Mouse (Mus musculus): ENCODE measurements at regions not wholly inside any gene's neighbourhood (a gene's known extent, or its start where the extent isn't known, plus 50 kb on each side); places are given as distances from the start of the nearest gene placed in this dataset.

- DNase-seq (ENCODE audit: low read depth, low spot score): no peak
- Histone ChIP-seq H3K27ac (ENCODE audit: insufficient read depth, low read depth, low read length, poor library complexity, severe bottlenecking) (no peak overlapping the region), H3K36me3 (ENCODE audit: control insufficient read depth, insufficient read depth, low read length, poor library complexity, severe bottlenecking) (no peaks in the 10 kb centered on the region), H3K4me1 (ENCODE audit: control insufficient read depth in 2 of 2, insufficient read depth in 2 of 2, low read length in 2 of 2, poor library complexity in 1 of 2) (no peaks in the 10 kb centered on the region), H3K9ac (ENCODE audit: insufficient read depth, low read depth, low read length, poor library complexity, severe bottlenecking) (no peak overlapping the region), H3K4me3 (ENCODE audit: insufficient read depth in 1 of 2, low read depth in 1 of 2, low read length in 2 of 2, poor library complexity in 1 of 2, severe bottlenecking in 1 of 2) (no peak overlapping the region), H3K9me3 (ENCODE audit: control insufficient read depth, insufficient read depth, low read depth, low read length) (no peaks in the 10 kb centered on the region)
- in situ Hi-C loops (cut with MboI; ENCODE audit: low sequenced_read_pairs in 2 of 2, unreplicated experiment in 2 of 2): no loop called here
- TF ChIP-seq ZNF384 (IDR thresholded peaks at IDR 0.05; ENCODE audit: low read depth, low read length) (no peak), MAFK (IDR thresholded peaks at IDR 0.05; ENCODE audit: insufficient read depth, low read depth, low read length) (no peak), CHD2 (IDR thresholded peaks at IDR 0.05; ENCODE audit: low read depth, low read length) (no peak), HCFC1 (IDR thresholded peaks at IDR 0.05; ENCODE audit: borderline replicate concordance, insufficient read depth, low read length) (no peak), ZC3H11A (IDR thresholded peaks at IDR 0.05; ENCODE audit: borderline replicate concordance, low read depth, low read length) (no peak)
Observed at GRCm38 (mm10) chr10:119039732-119040131, 169.7 kb upstream of the Dyrk2 start.

DNA sequence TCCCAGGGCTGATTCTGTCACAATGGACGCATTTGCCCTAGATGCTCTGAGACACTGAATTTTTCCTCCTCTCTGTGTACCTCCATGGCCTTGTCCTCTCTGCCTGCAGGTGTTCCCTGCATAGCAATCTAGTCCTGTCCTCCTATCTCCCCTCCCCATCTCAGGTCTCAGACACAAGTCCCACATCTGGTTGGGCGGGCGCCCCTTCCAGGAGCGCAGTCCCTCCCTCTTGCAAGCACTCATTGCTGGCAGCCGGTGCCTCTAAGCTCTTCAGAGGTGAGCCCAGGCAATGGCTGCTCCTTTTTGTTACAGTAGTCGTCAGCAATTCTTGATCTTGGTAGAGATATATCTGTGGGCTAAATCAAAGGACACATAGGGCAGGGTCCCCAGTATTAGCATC is 169.0 kb upstream of the Dyrk2 start:
- Histone ChIP-seq H3K36me3 (ENCODE audit: control insufficient read depth, insufficient read depth, low read length, poor library complexity, severe bottlenecking) (no peaks in the 10 kb centered on the region), H3K9me3 (ENCODE audit: control insufficient read depth, insufficient read depth, low read depth, low read length) (no peaks in the 10 kb centered on the region), H3K4me3 (ENCODE audit: insufficient read depth in 1 of 2, low read depth in 1 of 2, low read length in 2 of 2, poor library complexity in 1 of 2, severe bottlenecking in 1 of 2) (no peak overlapping the region), H3K4me1 (ENCODE audit: control insufficient read depth in 2 of 2, insufficient read depth in 2 of 2, low read length in 2 of 2, poor library complexity in 1 of 2) (no peaks in the 10 kb centered on the region), H3K27ac (ENCODE audit: insufficient read depth, low read depth, low read length, poor library complexity, severe bottlenecking) (no peak overlapping the region), H3K9ac (ENCODE audit: insufficient read depth, low read depth, low read length, poor library complexity, severe bottlenecking) (no peak overlapping the region)
- in situ Hi-C loops (cut with MboI; ENCODE audit: low sequenced_read_pairs in 2 of 2, unreplicated experiment in 2 of 2): no loop called here
- TF ChIP-seq MAFK (IDR thresholded peaks at IDR 0.05; ENCODE audit: insufficient read depth, low read depth, low read length) (no peak), HCFC1 (IDR thresholded peaks at IDR 0.05; ENCODE audit: borderline replicate concordance, insufficient read depth, low read length) (no peak), CHD2 (IDR thresholded peaks at IDR 0.05; ENCODE audit: low read depth, low read length) (no peak), ZNF384 (IDR thresholded peaks at IDR 0.05; ENCODE audit: low read depth, low read length) (no peak)
- DNase-seq (ENCODE audit: low read depth, low spot score): no peak

DNA sequence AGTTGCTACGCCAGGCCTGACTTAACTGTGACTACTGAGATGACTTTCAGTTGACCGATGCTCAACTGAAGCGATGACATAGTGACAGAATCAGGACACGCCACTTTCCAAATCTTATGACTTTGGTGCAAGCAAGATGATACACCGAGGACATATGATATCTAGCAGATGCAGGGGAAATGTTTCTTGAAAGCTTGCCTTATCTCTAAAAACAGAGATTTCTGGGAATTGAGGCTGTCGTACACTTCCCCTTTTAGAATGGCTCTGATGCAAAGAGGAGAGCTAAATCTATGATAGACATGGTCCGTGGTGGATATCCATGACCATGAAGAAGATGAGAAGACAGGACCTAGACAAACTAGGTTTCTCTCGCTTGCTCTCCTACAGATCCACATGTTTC is 167.8 kb upstream of the Dyrk2 start:
- no peak for DNase-seq (ENCODE audit: low read depth, low spot score)
- Histone ChIP-seq H3K36me3 (ENCODE audit: control insufficient read depth, insufficient read depth, low read length, poor library complexity, severe bottlenecking) (no peaks in the 10 kb centered on the region), H3K4me1 (ENCODE audit: control insufficient read depth in 2 of 2, insufficient read depth in 2 of 2, low read length in 2 of 2, poor library complexity in 1 of 2) (no peaks in the 10 kb centered on the region), H3K4me3 (ENCODE audit: insufficient read depth in 1 of 2, low read depth in 1 of 2, low read length in 2 of 2, poor library complexity in 1 of 2, severe bottlenecking in 1 of 2) (no peak overlapping the region), H3K9ac (ENCODE audit: insufficient read depth, low read depth, low read length, poor library complexity, severe bottlenecking) (no peak overlapping the region), H3K9me3 (ENCODE audit: control insufficient read depth, insufficient read depth, low read depth, low read length) (no peaks in the 10 kb centered on the region), H3K27ac (ENCODE audit: insufficient read depth, low read depth, low read length, poor library complexity, severe bottlenecking) (no peak overlapping the region)
- TF ChIP-seq MAFK (IDR thresholded peaks at IDR 0.05; ENCODE audit: insufficient read depth, low read depth, low read length) (no peak), ZNF384 (IDR thresholded peaks at IDR 0.05; ENCODE audit: low read depth, low read length) (no peak), CHD2 (IDR thresholded peaks at IDR 0.05; ENCODE audit: low read depth, low read length) (no peak)
- in situ Hi-C loops (cut with MboI; ENCODE audit: low sequenced_read_pairs in 2 of 2, unreplicated experiment in 2 of 2): no loop called here

- in situ Hi-C loops (cut with MboI; ENCODE audit: low sequenced_read_pairs in 2 of 2, unreplicated experiment in 2 of 2): no loop called here
- H3K9ac ChIP-seq (ENCODE audit: insufficient read depth, low read depth, low read length, poor library complexity, severe bottlenecking): no peak overlapping the region
- H3K9me3 ChIP-seq (ENCODE audit: control insufficient read depth, insufficient read depth, low read depth, low read length): no peaks in the 10 kb centered on the region
- no peak for TF ChIP-seq MAFK (IDR thresholded peaks at IDR 0.05; ENCODE audit: insufficient read depth, low read depth, low read length)
- no peak for TF ChIP-seq CHD2 (IDR thresholded peaks at IDR 0.05; ENCODE audit: low read depth, low read length)
- no peak for TF ChIP-seq HCFC1 (IDR thresholded peaks at IDR 0.05; ENCODE audit: borderline replicate concordance, insufficient read depth, low read length)
- no peak for TF ChIP-seq ZC3H11A (IDR thresholded peaks at IDR 0.05; ENCODE audit: borderline replicate concordance, low read depth, low read length)
- TF ChIP-seq ZNF384 (IDR thresholded peaks at IDR 0.05; ENCODE audit: low read depth, low read length): no peak
- H3K4me3 ChIP-seq (ENCODE audit: insufficient read depth in 1 of 2, low read depth in 1 of 2, low read length in 2 of 2, poor library complexity in 1 of 2, severe bottlenecking in 1 of 2): no peak overlapping the region
- no peak overlapping the region for H3K27ac ChIP-seq (ENCODE audit: insufficient read depth, low read depth, low read length, poor library complexity, severe bottlenecking)
- no peaks in the 10 kb centered on the region for H3K36me3 ChIP-seq (ENCODE audit: control insufficient read depth, insufficient read depth, low read length, poor library complexity, severe bottlenecking)
- H3K4me1 ChIP-seq (ENCODE audit: control insufficient read depth in 2 of 2, insufficient read depth in 2 of 2, low read length in 2 of 2, poor library complexity in 1 of 2): no peaks in the 10 kb centered on the region
- DNase-seq (ENCODE audit: low read depth, low spot score): no peak
Observed at GRCm38 (mm10) chr10:119035863-119036262, 165.9 kb upstream of the Dyrk2 start.

DNA sequence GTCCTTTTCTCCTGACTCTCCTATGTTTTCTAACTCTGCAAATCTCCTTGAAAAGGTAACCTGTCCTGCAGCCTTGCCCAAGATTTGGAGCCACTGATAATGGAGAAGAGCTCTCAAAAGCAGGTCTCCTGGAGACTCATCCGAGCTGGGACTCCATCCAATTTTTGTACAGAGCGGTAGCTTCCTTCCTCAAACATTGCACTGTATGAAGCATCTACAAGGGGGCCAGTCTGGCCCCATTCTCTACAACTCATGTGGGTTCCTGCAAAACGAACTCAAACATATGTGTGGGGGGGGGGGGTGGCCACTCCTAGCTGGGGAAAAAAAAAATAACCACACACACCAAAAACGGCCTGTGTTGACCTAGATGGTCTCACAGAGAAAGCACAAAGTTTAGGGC is 164.4 kb upstream of the Dyrk2 start:
- DNase-seq (ENCODE audit: low read depth, low spot score): no peak
- H3K9ac ChIP-seq (ENCODE audit: insufficient read depth, low read depth, low read length, poor library complexity, severe bottlenecking): no peak overlapping the region
- H3K4me3 ChIP-seq (ENCODE audit: insufficient read depth in 1 of 2, low read depth in 1 of 2, low read length in 2 of 2, poor library complexity in 1 of 2, severe bottlenecking in 1 of 2): no peak overlapping the region
- H3K27ac ChIP-seq (ENCODE audit: insufficient read depth, low read depth, low read length, poor library complexity, severe bottlenecking): no peak overlapping the region
- no peaks in the 10 kb centered on the region for H3K36me3 ChIP-seq (ENCODE audit: control insufficient read depth, insufficient read depth, low read length, poor library complexity, severe bottlenecking)
- no peaks in the 10 kb centered on the region for H3K4me1 ChIP-seq (ENCODE audit: control insufficient read depth in 2 of 2, insufficient read depth in 2 of 2, low read length in 2 of 2, poor library complexity in 1 of 2)
- H3K9me3 ChIP-seq (ENCODE audit: control insufficient read depth, insufficient read depth, low read depth, low read length): no peaks in the 10 kb centered on the region
- TF ChIP-seq MAFK (IDR thresholded peaks at IDR 0.05; ENCODE audit: insufficient read depth, low read depth, low read length) (no peak), ZC3H11A (IDR thresholded peaks at IDR 0.05; ENCODE audit: borderline replicate concordance, low read depth, low read length) (no peak), HCFC1 (IDR thresholded peaks at IDR 0.05; ENCODE audit: borderline replicate concordance, insufficient read depth, low read length) (no peak), ZNF384 (IDR thresholded peaks at IDR 0.05; ENCODE audit: low read depth, low read length) (no peak), CHD2 (IDR thresholded peaks at IDR 0.05; ENCODE audit: low read depth, low read length) (no peak)
- in situ Hi-C loops (cut with MboI; ENCODE audit: low sequenced_read_pairs in 2 of 2, unreplicated experiment in 2 of 2): no loop called here

Data from ES-E14 (cell line).